Mouse (Mus musculus) natural killer cell, adult 2 months (primary cell): ENCODE data around the gene Tmem107.

Experiments
- DNase-seq, 2 experiments: peaks; one replicate each; pipeline ENCODE4 v3.0.0; 2022; ENCODE audit warnings: low spot score in 2 of 2

Tmem107 gene

GRCm38 (mm10) chr11:69059357-69059974 is 11.1 kb upstream of the Tmem107 start, which contains the start of gene Borcs6:
TSS of gene Borcs6 (plus strand) at chr11:69059717.
- peak; percentile 92 to 94 for DNase-seq

- DNase-seq: no peak
Measured at GRCm38 (mm10) chr11:69059975-69060411, 10.6 kb upstream of the Tmem107 start.

- no peak for DNase-seq
Measured at GRCm38 (mm10) chr11:69060448-69061254, 10.0 kb upstream of the Tmem107 start.

GRCm38 (mm10) chr11:69061255-69061912 is 9.2 kb upstream of the Tmem107 start:
- no peak for DNase-seq

GRCm38 (mm10) chr11:69062194-69062760 is 8.3 kb upstream of the Tmem107 start:
- peak; percentile 84 to 85 for DNase-seq

- DNase-seq: peak; percentile 97 to 98
Measured at GRCm38 (mm10) chr11:69062761-69063224, 7.8 kb upstream of the Tmem107 start.

- peak; percentile 82 to 84 for DNase-seq
Measured at GRCm38 (mm10) chr11:69063413-69064201, 7.0 kb upstream of the Tmem107 start.

- no peak for DNase-seq
Measured at GRCm38 (mm10) chr11:69064259-69065133, 6.1 kb upstream of the Tmem107 start.

- no peak for DNase-seq
Measured at GRCm38 (mm10) chr11:69065394-69065925, 5.1 kb upstream of the Tmem107 start.

- DNase-seq: peak in 1 of 2 experiments; percentile 42
Measured at GRCm38 (mm10) chr11:69066163-69066861, 4.3 kb upstream of the Tmem107 start.

GRCm38 (mm10) chr11:69066956-69067355 is 3.6 kb upstream of the Tmem107 start:
- DNase-seq: peak; percentile 70 to 82

- DNase-seq: no peak
Measured at GRCm38 (mm10) chr11:69067601-69068000, 3.0 kb upstream of the Tmem107 start.

GRCm38 (mm10) chr11:69070093-69070492 is 513 bp upstream of the Tmem107 start:
- DNase-seq: no peak

GRCm38 (mm10) chr11:69071262-69071661 is 656 bp downstream of the Tmem107 start:
- no peak for DNase-seq

- DNase-seq: no peak
Measured at GRCm38 (mm10) chr11:69072234-69072633, 1.6 kb downstream of the Tmem107 start.

GRCm38 (mm10) chr11:69072666-69073064 is 2.1 kb downstream of the Tmem107 start:
- DNase-seq: no peak

- DNase-seq: peak; percentile 91 to 93
Measured at GRCm38 (mm10) chr11:69073065-69073888, 2.7 kb downstream of the Tmem107 start.
